Mouse (Mus musculus): ENCODE measurements at regions not wholly inside any gene's neighbourhood (a gene's known extent, or its start where the extent isn't known, plus 50 kb on each side); places are given as distances from the start of the nearest gene placed in this dataset.
"Not testable (repeated sequence)": the region's sequence is repeated elsewhere in the genome, so short reads cannot be mapped to it uniquely, and the experiment has no call there.

GRCm38 (mm10) chr6:81808712-81809111 is 114.8 kb upstream of the Gcfc2 start:
- DNase-seq (ENCODE audit: extremely low read depth, insufficient read length, low spot score), result no peak

- DNase-seq (ENCODE audit: extremely low read depth, insufficient read length, low spot score), result no peak
These were observed 108.1 kb upstream of the Gcfc2 start for GRCm38 (mm10) chr6:81815248-81815961.

DNA sequence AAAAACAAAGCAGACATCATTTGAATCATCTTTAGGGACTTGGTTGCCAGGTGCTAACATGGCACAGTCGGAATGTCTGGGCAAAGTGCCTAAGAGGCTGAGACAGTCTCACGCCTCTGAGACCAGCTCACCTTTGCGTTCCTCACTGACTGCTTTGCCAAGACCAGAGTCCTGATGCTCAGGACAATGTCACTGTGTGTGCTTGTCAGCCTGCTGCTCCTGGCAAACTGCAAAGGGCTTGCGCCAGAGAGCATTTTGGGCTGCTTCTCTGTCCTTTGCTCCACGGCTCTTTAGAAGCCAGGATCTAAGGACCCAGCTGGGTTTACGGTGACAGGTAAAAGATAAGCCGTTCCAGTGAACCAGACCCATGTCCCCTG is 107.5 kb upstream of the Gcfc2 start:
- DNase-seq (ENCODE audit: extremely low read depth, insufficient read length, low spot score), result no peak

GRCm38 (mm10) chr6:81817050-81817827 is 106.2 kb upstream of the Gcfc2 start:
- DNase-seq (ENCODE audit: extremely low read depth, insufficient read length, low spot score), result peak; percentile 6

GRCm38 (mm10) chr6:81818573-81818972 is 104.9 kb upstream of the Gcfc2 start:
- DNase-seq (ENCODE audit: extremely low read depth, insufficient read length, low spot score), result no peak

DNA sequence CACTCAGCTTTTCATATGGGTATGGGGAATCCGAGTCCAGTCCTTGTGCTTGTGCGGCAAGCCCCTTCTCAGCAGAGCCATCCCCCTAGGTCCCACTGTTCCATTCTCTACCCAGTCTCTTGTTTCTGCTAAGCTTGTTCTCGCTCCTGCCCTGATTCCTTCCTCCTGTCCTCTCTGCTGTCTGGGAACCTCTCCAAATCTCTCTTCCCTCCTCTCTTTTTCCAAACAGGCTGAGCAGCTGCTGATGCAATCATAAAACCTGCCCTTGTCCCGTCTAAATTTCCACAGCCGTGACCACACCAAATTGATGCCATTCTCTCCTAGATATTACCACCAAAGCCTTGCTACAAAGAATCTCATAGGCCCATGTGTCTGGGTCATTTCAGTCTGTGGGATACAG is 103.4 kb upstream of the Gcfc2 start:
- no peak for DNase-seq (ENCODE audit: extremely low read depth, insufficient read length, low spot score)

- no peak for DNase-seq (ENCODE audit: extremely low read depth, insufficient read length, low spot score)
These were observed 83.9 kb upstream of the Gcfc2 start for GRCm38 (mm10) chr6:81839474-81840153.

DNA sequence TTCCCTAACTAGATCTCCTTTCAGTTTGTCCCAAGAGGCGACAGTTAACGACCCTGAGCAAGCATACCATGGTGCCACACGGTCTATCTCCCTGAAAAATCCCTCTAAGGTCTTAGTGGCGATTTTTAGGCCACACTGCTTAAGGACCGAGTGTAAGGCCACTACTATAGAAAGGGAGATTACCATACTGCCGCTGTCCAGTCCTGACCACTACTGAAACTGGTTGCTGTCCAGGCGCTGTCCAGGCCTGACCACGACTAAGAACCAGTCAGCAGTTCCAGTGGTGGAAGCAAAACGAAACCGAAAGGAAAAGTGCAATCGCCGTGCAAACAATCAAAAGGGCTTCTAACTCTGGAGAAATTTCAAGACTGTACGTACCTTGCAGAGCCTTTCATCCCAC is 55.3 kb upstream of the Gcfc2 start:
- DNase-seq (ENCODE audit: extremely low read depth, insufficient read length, low spot score), result not testable (repeated sequence)
